Mouse (Mus musculus) hindbrain, postnatal 0 days (tissue): ENCODE measurements at regions not wholly inside any gene's neighbourhood (a gene's known extent, or its start where the extent isn't known, plus 50 kb on each side); places are given as distances from the start of the nearest gene placed in this dataset.

Source experiments
- ATAC-seq: fragments of 200-750 bp; cut with Nextera tagmentation; 2 replicates; pipeline ENCODE4 v1.8.0; 2017; ENCODE audit warnings: mild to moderate bottlenecking, moderate TSS enrichment, moderate library complexity
- DNase-seq: peaks from one replicate; pipeline ENCODE4 v3.0.0-alpha.2; 2015; ENCODE audit warnings: low spot score
- H3K27ac ChIP-seq: fragments of 300-500 bp; sonication (generic); 2 replicates; pipeline ENCODE4 v1.5.1; 2014; ENCODE audit warnings: mild to moderate bottlenecking
- H3K27me3 ChIP-seq: fragments of 300-500 bp; sonication (generic); 2 replicates; pipeline ENCODE4 v1.6.1; 2014; ENCODE audit warnings: low read length, mixed read lengths; ENCODE audit not compliant: insufficient read depth
- H3K36me3 ChIP-seq: fragments of 300-500 bp; sonication (generic); 2 replicates; pipeline ENCODE4 v1.6.1; 2014; ENCODE audit warnings: low read length, mixed read lengths; ENCODE audit not compliant: insufficient read depth
- H3K4me1 ChIP-seq: fragments of 300-500 bp; sonication (generic); 2 replicates; pipeline ENCODE4 v1.6.1; 2014; ENCODE audit warnings: antibody characterized with exemption, low read length, mixed read lengths; ENCODE audit not compliant: insufficient read depth
- H3K4me2 ChIP-seq: fragments of 300-500 bp; sonication (generic); 2 replicates; pipeline ENCODE4 v1.6.1; 2014; ENCODE audit warnings: low read depth, mild to moderate bottlenecking, low read length, moderate library complexity, mixed read lengths
- H3K4me3 ChIP-seq: fragments of 300-500 bp; sonication (generic); 2 replicates; pipeline ENCODE4 v1.5.1; 2014; ENCODE audit warnings: low read length
- H3K9ac ChIP-seq: fragments of 300-500 bp; sonication (generic); replicated peaks from 2 replicates; pipeline ENCODE4 v1.6.1; 2014; ENCODE audit warnings: mild to moderate bottlenecking, low read length, moderate library complexity, mixed read lengths
- H3K9me3 ChIP-seq: fragments of 300-500 bp; sonication (generic); 2 replicates; pipeline ENCODE4 v1.6.1; 2016; ENCODE audit warnings: low read length, mixed read lengths
- CTCF ChIP-seq: IDR thresholded peaks from 2 replicates; pipeline ENCODE4 v1.5.1; 2016; ENCODE audit warnings: antibody characterized with exemption, control low read depth, low read depth
- WGBS: fragments of 180-500 bp; shearing (Covaris S2); extraction: QIAGEN DNeasy Blood & Tissue Kit; methylation state at CpG from one replicate; pipeline ENCODE4 v1.1.7; 2014; 5-methylcytosine and 5-hydroxymethylcytosine counted together

DNA sequence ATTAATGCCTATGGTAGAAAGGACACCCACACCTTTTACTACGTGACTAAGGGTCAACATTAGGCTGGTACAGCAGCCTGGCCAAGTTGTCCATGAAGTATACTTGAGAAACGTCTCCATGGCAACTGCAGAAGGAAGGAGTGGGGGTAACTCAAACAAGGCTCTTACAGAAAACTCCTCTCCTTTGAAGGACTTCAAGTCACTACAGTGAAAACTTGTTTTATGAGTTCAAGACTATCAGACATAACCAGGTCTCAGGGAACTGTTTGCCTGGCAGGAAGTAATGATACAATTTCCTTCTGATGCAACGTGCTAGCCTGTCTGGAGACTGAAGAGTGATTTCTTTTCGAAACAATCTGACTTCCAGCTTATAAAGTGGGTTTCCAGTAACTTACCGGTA is 71.5 kb upstream of the Serpine2 start:
- DNase-seq: no peak

GRCm38 (mm10) chr1:79927740-79928139 is 66.8 kb upstream of the Serpine2 start:
- no peaks in the 10 kb centered on the region for H3K27me3 ChIP-seq
- 64% methylated on average over 2 of the region's 2 CpGs for WGBS

More for the DNA sequence above, 71.5 kb upstream of the Serpine2 start:
- no peak for TF ChIP-seq CTCF
- Histone ChIP-seq H3K27me3 (no peaks in the 10 kb centered on the region), H3K36me3 (no peaks in the 10 kb centered on the region), H3K4me3 (no peak overlapping the region), H3K9ac (no peak overlapping the region), H3K27ac (no peak overlapping the region), H3K4me2 (no peak overlapping the region), H3K9me3 (no peaks in the 10 kb centered on the region), H3K4me1 (no peaks in the 10 kb centered on the region)
- ATAC-seq: no peak
- 79% methylated on average over 5 of the region's 5 CpGs for WGBS

GRCm38 (mm10) chr1:79925776-79926175 is 64.8 kb upstream of the Serpine2 start:
- no peak for TF ChIP-seq CTCF
- Histone ChIP-seq H3K9me3 (no peaks in the 10 kb centered on the region), H3K27me3 (no peaks in the 10 kb centered on the region), H3K4me3 (no peak overlapping the region), H3K36me3 (no peaks in the 10 kb centered on the region), H3K4me2 (no peak overlapping the region), H3K27ac (no peak overlapping the region), H3K4me1 (no peaks in the 10 kb centered on the region), H3K9ac (no peak overlapping the region)
- WGBS: 63% methylated on average over 1 of the region's 1 CpGs
- DNase-seq (no peak), ATAC-seq (no peak)

More at GRCm38 (mm10) chr1:79927740-79928139, 66.8 kb upstream of the Serpine2 start:
- ATAC-seq: no peak
- H3K36me3 ChIP-seq: no peaks in the 10 kb centered on the region
- TF ChIP-seq CTCF: no peak
- no peak overlapping the region for H3K27ac ChIP-seq
- no peak overlapping the region for H3K4me2 ChIP-seq
- no peaks in the 10 kb centered on the region for H3K9me3 ChIP-seq
- no peak overlapping the region for H3K4me3 ChIP-seq
- no peak for DNase-seq
- no peak overlapping the region for H3K9ac ChIP-seq
- no peaks in the 10 kb centered on the region for H3K4me1 ChIP-seq

GRCm38 (mm10) chr1:79921890-79922289 is 60.9 kb upstream of the Serpine2 start:
- DNase-seq: no peak
- Histone ChIP-seq H3K4me2 (no peak overlapping the region), H3K27ac (no peak overlapping the region), H3K27me3 (no peaks in the 10 kb centered on the region), H3K9ac (no peak overlapping the region), H3K4me1 (no peaks in the 10 kb centered on the region), H3K4me3 (no peak overlapping the region), H3K9me3 (no peaks in the 10 kb centered on the region), H3K36me3 (no peaks in the 10 kb centered on the region)
- no peak for TF ChIP-seq CTCF
- 74% methylated on average over 3 of the region's 3 CpGs for WGBS
- ATAC-seq: no peak

DNA sequence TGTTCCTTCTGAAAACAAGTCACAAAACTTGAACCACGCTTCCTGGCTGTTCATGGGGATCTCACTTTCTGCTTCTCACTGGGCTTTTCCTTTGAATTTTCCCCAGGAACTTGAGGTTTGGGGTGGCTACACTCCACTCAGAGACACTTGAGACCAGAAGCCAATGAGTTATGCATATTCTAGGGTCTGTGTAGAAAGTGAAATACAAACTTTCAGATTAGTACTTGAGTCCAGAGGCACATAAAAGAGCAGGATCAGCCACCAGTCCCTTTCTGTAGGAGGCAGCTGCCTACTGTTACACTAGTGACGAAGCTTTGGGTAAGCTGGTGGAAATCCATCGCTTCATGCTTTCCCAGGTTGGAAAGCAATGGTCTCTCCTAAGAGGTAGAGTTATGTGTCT is 60.4 kb upstream of the Serpine2 start:
- no peak for TF ChIP-seq CTCF
- Histone ChIP-seq H3K27me3 (no peaks in the 10 kb centered on the region), H3K9me3 (no peaks in the 10 kb centered on the region), H3K4me1 (no peaks in the 10 kb centered on the region), H3K36me3 (no peaks in the 10 kb centered on the region), H3K4me3 (no peak overlapping the region), H3K4me2 (no peak overlapping the region), H3K27ac (no peak overlapping the region), H3K9ac (no peak overlapping the region)
- no peak for ATAC-seq
- no peak for DNase-seq
- 87% methylated on average over 3 of the region's 3 CpGs for WGBS

- ATAC-seq (no peak), DNase-seq (no peak)
- TF ChIP-seq CTCF: no peak
- Histone ChIP-seq H3K4me2 (no peak overlapping the region), H3K27me3 (no peaks in the 10 kb centered on the region), H3K36me3 (no peaks in the 10 kb centered on the region), H3K9me3 (no peaks in the 10 kb centered on the region), H3K4me3 (no peak overlapping the region), H3K9ac (no peak overlapping the region), H3K27ac (no peak overlapping the region), H3K4me1 (no peaks in the 10 kb centered on the region)
- WGBS: 55% methylated on average over 7 of the region's 7 CpGs
Measured at GRCm38 (mm10) chr1:79917426-79918150, 56.6 kb upstream of the Serpine2 start.
